Mouse (Mus musculus): ENCODE results near the gene Ltb4r1.

DNA sequence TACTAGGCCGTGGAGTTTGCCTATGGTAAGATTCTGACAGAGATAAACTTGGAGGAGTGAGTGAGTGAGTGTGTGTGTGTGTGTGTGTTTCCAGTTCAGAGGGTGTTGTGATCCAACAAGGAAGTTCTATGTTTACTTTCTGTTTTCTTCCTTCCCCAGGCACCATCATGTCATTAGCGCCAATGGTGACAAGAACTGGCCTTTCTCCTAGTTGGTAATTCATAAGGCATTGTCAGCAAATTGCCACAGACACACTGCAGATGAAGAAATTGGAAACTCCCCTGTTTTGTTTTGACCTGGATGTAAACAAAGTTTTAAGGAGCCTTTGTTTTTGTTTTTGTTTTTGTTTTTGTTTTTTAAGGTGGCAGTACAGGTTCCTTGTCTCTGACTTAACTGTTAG lies 27.7 kb downstream of the Ltb4r1 start:
- TF ChIP-seq CTCF (conservative IDR thresholded peaks at IDR 0.05; ENCODE audit: low read length) (no peak), POU5F1 (IDR thresholded peaks at IDR 0.05; ENCODE audit: borderline replicate concordance, low read length) (no peak), NANOG (IDR thresholded peaks at IDR 0.05; ENCODE audit: borderline replicate concordance, low read length) (no peak)
